Mouse (Mus musculus) Patski (cell line): ENCODE data around the gene Cd80. TPM values are rescaled to one million over a fixed set of nuclear protein-coding genes. Genes with fewer than 3 reads are reported as not detected.
A peak's percentile ranks its signal among the peaks of the same experiment; 100 is the strongest.

Experiments used
- ATAC-seq: fragments of 100-300 bp; one replicate; pipeline ENCODE4 v1.8.0; 2021
- CTCF ChIA-PET: fragments of 350-600 bp; sonication (Branson Sonifier 250); formaldehyde crosslinking; loops from one replicate; lab custom pipeline; 2022; ENCODE audit warnings: inconsistent platforms; lab: Charles Lee
- POLR2A ChIA-PET: fragments of 350-600 bp; sonication (Branson Sonifier 250); formaldehyde crosslinking; loops from one replicate; lab custom pipeline; 2022; ENCODE audit warnings: antibody characterized with exemption, inconsistent platforms; lab: Charles Lee
- DNase-seq: peaks from one replicate; pipeline ENCODE4 v3.0.0-alpha.2; 2011; ENCODE audit warnings: low read depth, low spot score
- H3K27me3 ChIP-seq: fragments of 371-371 bp; one replicate; pipeline ENCODE4 v1.5.1; 2021
- CTCF ChIP-seq: fragments of 100-300 bp; IDR thresholded peaks from one replicate; pipeline ENCODE4 v1.5.1; 2021
- in situ Hi-C: fragments of 300-500 bp; cut with MboI; formaldehyde crosslinking; loops from 3 replicates; pipeline ENCODE4 v1.11.1; 2018; ENCODE audit warnings: low pct_unique_long_range_greater_than_20kb, mixed read lengths
- polyA plus RNA-seq: library from polyadenylated mRNA; unstranded; gene quantifications from one replicate; pipeline ENCODE4 v1.2.3, GENCODE M21; 2021

Gene Cd80
- polyA plus RNA-seq, 1 experiment from 2014 or later: 0.24 TPM

- ATAC-seq (no peak), DNase-seq (no peak)
- ChIA-PET POLR2A (interaction anchor here (0.6 kb wide), 1 partner anchor 133 kb away, joined by 6 read pairs; no protein-coding TSS in a partner anchor), CTCF (interaction anchor here (1.0 to 1.4 kb wide), 3 partner anchors 9 to 18 kb away, joined by 3 read pairs; no protein-coding TSS in a partner anchor)
- in situ Hi-C loops: no loop called here
- TF ChIP-seq CTCF: peak; percentile 67
- no peaks in the 10 kb centered on the region for H3K27me3 ChIP-seq
Measured at GRCm38 (mm10) chr16:38482780-38483562, 27.6 kb downstream of the Cd80 start.

- in situ Hi-C loops: no loop called here
- ATAC-seq: no peak
- TF ChIP-seq CTCF: no peak
- ChIA-PET POLR2A (interaction anchor here (0.6 kb wide), 1 partner anchor 134 kb away, joined by 6 read pairs; no protein-coding TSS in a partner anchor), CTCF (interaction anchor here (1.1 kb wide), 1 partner anchor 140 kb away, joined by 3 read pairs; no protein-coding TSS in a partner anchor)
- DNase-seq: no peak
- no peaks in the 10 kb centered on the region for H3K27me3 ChIP-seq
Measured at GRCm38 (mm10) chr16:38483582-38484309, 28.4 kb downstream of the Cd80 start.

- ChIA-PET CTCF (interaction anchor here (1.5 to 2.7 kb wide), 2 partner anchors 11 to 13 kb away, joined by 3 to 12 read pairs; no protein-coding TSS in a partner anchor), POLR2A (no interaction called here)
- TF ChIP-seq CTCF: no peak
- ATAC-seq (no peak), DNase-seq (no peak)
- in situ Hi-C loops: no loop called here
- H3K27me3 ChIP-seq: no peaks in the 10 kb centered on the region
Measured at GRCm38 (mm10) chr16:38492551-38492950, 37.2 kb downstream of the Cd80 start.

GRCm38 (mm10) chr16:38493890-38494289 is 38.5 kb downstream of the Cd80 start:
- TF ChIP-seq CTCF: no peak
- no peak for ATAC-seq
- in situ Hi-C loops: no loop called here
- H3K27me3 ChIP-seq: no peaks in the 10 kb centered on the region
- DNase-seq: no peak
- POLR2A ChIA-PET: no interaction called here
- CTCF ChIA-PET: interaction anchor here (0.8 to 2.7 kb wide), 2 partner anchors 12 kb away, joined by 3 to 12 read pairs; no protein-coding TSS in a partner anchor

GRCm38 (mm10) chr16:38496604-38497140 is 41.3 kb downstream of the Cd80 start:
- H3K27me3 ChIP-seq: no peaks in the 10 kb centered on the region
- ATAC-seq: no peak
- TF ChIP-seq CTCF: no peak
- no peak for DNase-seq
- ChIA-PET POLR2A (interaction anchor here (0.7 kb wide), 1 partner anchor 29 kb away, joined by 3 read pairs; no protein-coding TSS in a partner anchor), CTCF (interaction anchor here (2.1 kb wide), 1 partner anchor 10 kb away, joined by 8 read pairs; no protein-coding TSS in a partner anchor)
- in situ Hi-C loops: no loop called here

- TF ChIP-seq CTCF: no peak
- CTCF ChIA-PET: no interaction called here
- ATAC-seq (no peak), DNase-seq (no peak)
- POLR2A ChIA-PET: no interaction called here
- in situ Hi-C loops: loop anchor here (10.0 to 25.0 kb wide), 2 partner anchors 415 to 528 kb away; partner anchors contain the start of gene Gsk3b
- H3K27me3 ChIP-seq: no peaks in the 10 kb centered on the region
Measured at GRCm38 (mm10) chr16:38502469-38502868, 47.1 kb downstream of the Cd80 start.

GRCm38 (mm10) chr16:38503528-38503927 is 48.2 kb downstream of the Cd80 start:
- H3K27me3 ChIP-seq: no peaks in the 10 kb centered on the region
- DNase-seq (no peak), ATAC-seq (no peak)
- ChIA-PET POLR2A (no interaction called here), CTCF (interaction anchor here (0.7 kb wide), 1 partner anchor 14 kb away, joined by 3 read pairs; no protein-coding TSS in a partner anchor)
- in situ Hi-C loops: loop anchor here (10.0 to 25.0 kb wide), 2 partner anchors 416 to 529 kb away; partner anchors contain the start of gene Gsk3b
- no peak for TF ChIP-seq CTCF

- DNase-seq (no peak), ATAC-seq (peak; percentile 73)
- POLR2A ChIA-PET: no interaction called here
- no peaks in the 10 kb centered on the region for H3K27me3 ChIP-seq
- peak; percentile 94 for TF ChIP-seq CTCF
- in situ Hi-C loops: loop anchor here (5.0 to 25.0 kb wide), 3 partner anchors 159 to 531 kb away; partner anchors contain the start of genes Cox17, Gm21987 and Gsk3b
- CTCF ChIA-PET: interaction anchor here (0.6 to 3.8 kb wide), 17 partner anchors 10 to 733 kb away, joined by 3 to 24 read pairs (median 3); partner anchors contain the start of genes Cd80 and Timmdc1
Measured at GRCm38 (mm10) chr16:38506041-38506634, 50.8 kb downstream of the Cd80 start.

- ATAC-seq (no peak), DNase-seq (no peak)
- no peaks in the 10 kb centered on the region for H3K27me3 ChIP-seq
- POLR2A ChIA-PET: no interaction called here
- no peak for TF ChIP-seq CTCF
- CTCF ChIA-PET: interaction anchor here (0.8 to 1.2 kb wide), 2 partner anchors 8 to 58 kb away, joined by 3 read pairs; no protein-coding TSS in a partner anchor
- in situ Hi-C loops: loop anchor here (25.0 kb wide), 1 partner anchor 424 kb away; the partner anchor contains the start of gene Gsk3b
Measured at GRCm38 (mm10) chr16:38510846-38511245, 55.5 kb downstream of the Cd80 start.
